Mouse (Mus musculus) lung, adult 2 months (tissue): ENCODE measurements at regions not wholly inside any gene's neighbourhood (a gene's known extent, or its start where the extent isn't known, plus 50 kb on each side); places are given as distances from the start of the nearest gene placed in this dataset.

Experiments
- CTCF ChIP-seq: fragments of 200-500 bp; IDR thresholded peaks from 2 replicates; pipeline ENCODE4 v1.5.1; 2011; ENCODE audit warnings: mild to moderate bottlenecking, low read length, control low read depth; ENCODE audit not compliant: insufficient read depth
- POLR2A ChIP-seq: fragments of 200-500 bp; IDR thresholded peaks from 2 replicates; pipeline ENCODE4 v1.6.1; 2011; ENCODE audit warnings: low read depth, mild to moderate bottlenecking, control low read depth, low read length, borderline replicate concordance; ENCODE audit errors: extremely low read depth

GRCm38 (mm10) chr10:96305701-96306100 lies 169.3 kb downstream of the Gm5426 start:
- TF ChIP-seq CTCF: no peak
- TF ChIP-seq POLR2A: no peak
